Mouse (Mus musculus) ovary, postnatal 14 days (tissue): ENCODE measurements around the gene Cacng7.
"Not testable (repeated sequence)": the region's sequence is repeated elsewhere in the genome, so short reads cannot be mapped to it uniquely, and the experiment has no call there.

Experiments
- DNase-seq: peaks from one replicate; pipeline ENCODE4 v3.0.0; 2022; ENCODE audit warnings: low spot score

The Cacng7 gene

DNA sequence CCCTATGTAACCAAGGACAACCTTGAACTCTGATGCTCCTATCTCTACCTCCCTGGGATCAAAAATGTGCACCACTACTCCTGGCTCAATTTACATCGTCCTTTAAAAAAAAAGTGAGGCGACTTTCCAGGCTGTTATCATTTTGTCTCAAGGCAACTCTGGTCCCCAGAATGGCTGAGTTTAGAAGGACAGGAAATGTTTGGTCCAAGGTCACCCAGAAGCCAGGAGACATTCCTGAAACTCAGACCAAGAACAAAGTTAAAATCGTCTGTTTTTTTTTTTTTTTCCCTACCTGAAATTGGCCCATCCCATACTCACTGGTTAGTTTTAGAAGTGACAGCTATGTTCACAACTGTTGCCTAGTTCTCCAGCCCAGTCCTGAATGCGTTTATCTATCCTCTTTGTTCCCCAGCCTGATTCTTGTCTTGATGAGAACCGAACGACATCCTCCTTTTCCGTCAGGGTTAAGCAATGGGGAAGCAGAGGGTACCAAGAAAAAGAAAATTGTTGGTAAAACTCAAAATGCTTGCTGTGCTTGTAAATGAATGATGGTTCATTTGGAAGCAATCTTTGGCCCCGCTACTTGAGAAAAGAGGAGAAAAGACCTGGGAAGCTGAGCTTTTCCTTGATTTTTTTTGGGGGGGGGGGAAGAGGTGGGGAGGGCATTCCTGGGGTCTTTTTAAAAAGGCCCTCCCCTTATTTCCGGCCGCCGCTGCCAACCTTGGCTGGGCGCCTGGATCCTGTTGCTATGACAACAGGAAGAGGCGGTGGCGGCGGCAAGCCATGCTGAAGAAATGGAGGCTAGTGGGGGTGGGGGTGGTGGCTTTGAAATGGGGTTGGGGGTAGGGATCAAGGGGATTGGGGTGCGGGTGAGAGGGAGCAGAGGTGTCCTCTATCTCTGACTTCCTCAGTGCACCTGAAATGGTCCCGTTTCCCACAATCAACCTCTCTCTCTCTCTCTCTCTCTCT lies 57.0 kb downstream of the Cacng7 start:
- DNase-seq = peak; percentile 44

GRCm38 (mm10) chr7:3390413-3391080 lies 57.8 kb downstream of the Cacng7 start, which contains the start of gene Cacng8:
Gene Cacng8, plus strand, starts transcription at chr7:3390683.
- no peak for DNase-seq

GRCm38 (mm10) chr7:3391081-3391451 lies 58.3 kb downstream of the Cacng7 start:
- DNase-seq = no peak

DNA sequence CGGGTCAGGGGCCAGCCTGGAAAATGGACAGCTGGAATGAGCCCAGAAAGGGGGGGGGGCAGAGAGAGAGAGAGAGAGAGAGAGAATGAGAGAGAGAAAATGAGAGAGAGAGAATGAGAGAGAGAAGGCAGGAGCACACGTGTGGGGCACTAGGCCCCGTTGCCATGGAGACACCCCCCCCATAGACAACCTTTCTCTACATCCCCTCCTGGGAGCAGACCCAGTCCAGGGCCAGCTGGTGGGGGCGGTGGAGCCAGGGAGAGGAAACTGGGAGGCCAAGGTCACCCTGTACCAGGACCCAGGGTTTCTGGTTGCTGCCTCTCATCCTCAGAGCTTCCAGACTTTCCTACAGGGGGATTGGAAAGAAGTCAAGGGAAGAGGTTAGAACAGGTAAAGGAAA lies 59.1 kb downstream of the Cacng7 start:
- DNase-seq = no peak

DNA sequence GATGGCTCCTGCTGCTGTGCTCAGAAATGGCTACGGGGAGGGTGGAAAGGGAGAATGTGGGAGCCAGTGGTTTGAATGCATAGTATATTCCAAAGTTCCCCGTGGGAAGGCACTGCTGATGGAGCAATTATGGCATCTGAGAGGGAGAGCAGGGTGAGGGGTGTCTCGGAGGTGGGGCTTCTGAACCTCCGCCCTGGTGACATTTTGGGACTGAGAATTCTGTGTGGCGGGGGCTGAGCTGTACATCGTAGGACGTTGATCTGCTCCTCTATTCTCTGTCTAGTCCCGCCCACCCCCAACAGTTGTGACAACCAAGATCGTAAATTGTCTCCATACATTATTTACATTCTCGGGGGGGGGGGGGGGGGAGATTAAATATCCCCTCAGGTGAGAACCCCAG lies 64.6 kb downstream of the Cacng7 start:
- no peak for DNase-seq

DNA sequence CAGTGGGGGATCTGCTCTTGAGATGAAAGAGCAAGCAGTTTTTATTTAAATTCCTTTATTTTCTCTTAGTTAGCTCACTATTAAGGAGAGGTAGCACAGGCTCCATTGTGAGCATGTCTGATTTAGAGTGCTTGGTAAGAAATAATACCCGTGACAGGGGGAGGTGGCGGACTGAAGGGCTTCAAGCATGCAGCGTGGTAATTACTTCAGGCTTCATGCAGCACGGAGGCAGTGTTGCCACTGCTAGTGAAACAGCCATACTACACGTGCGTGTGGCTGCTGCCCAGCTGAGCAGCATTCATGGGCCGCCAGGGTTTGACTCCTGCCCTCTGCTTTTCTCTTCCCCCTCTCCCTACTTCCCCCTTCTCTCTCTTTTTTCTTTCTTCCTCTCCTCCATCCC lies 65.0 kb downstream of the Cacng7 start:
- DNase-seq = no peak

DNA sequence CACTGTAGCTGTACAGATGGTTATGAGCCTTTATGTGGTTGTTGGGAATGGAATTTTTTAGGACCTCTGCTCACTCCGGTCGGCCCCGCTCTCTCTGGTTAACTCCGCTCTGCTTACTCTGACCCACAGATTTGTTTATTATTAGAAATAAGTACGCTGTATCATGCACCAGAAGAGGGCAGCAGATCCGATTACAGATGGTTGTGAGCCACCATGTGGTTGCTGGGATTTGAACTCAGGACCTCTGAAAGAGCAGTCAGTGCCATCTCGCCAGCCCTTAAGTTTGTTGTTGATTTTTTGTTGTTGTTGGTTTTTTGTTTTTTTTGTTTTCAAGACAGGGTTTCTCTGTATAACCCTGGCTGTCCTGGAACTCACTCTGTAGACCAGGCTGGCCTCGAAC lies 65.6 kb downstream of the Cacng7 start:
- DNase-seq = not testable (repeated sequence)

GRCm38 (mm10) chr7:3399937-3400336 lies 67.2 kb downstream of the Cacng7 start:
- DNase-seq = no peak

GRCm38 (mm10) chr7:3409729-3410520 lies 77.2 kb downstream of the Cacng7 start:
- DNase-seq = no peak

DNA sequence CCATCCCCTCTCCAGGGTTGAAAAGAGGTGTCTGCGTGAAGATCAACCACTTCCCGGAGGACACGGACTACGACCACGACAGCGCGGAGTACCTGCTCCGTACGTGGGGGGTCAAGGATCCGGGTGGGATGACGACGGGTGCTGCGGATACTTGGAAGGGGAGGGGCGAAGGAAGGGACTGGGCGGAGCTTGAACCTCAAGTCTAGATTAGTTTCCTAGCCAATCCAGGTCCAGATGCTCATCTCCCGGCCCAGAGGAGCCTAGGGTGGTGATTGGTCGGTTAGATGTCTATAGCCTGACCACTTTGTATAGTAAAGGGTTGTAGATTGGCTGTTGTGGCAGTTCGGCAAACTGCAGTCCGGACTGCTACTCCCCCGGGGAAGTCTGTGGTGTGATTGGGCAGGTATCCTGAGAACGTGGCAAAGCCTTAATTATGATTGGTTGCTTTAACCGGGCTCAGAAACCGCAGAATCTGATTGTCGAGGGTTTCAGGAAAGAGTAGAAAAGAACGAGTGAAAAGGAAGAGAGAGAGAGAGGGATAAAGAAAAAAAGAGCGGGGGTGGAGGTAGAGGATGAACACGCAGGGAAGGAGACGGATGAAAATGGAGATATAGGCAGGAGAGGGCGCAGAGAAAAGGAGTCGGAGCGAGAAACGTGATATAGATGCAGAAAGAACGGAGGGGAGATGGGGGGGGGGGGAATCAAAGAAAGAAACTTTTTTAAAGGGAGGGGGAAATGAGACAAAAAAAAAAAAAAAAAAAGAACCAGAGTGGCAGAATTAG lies 78.6 kb downstream of the Cacng7 start:
- no peak for DNase-seq

GRCm38 (mm10) chr7:3412036-3412435 lies 79.3 kb downstream of the Cacng7 start:
- no peak for DNase-seq

DNA sequence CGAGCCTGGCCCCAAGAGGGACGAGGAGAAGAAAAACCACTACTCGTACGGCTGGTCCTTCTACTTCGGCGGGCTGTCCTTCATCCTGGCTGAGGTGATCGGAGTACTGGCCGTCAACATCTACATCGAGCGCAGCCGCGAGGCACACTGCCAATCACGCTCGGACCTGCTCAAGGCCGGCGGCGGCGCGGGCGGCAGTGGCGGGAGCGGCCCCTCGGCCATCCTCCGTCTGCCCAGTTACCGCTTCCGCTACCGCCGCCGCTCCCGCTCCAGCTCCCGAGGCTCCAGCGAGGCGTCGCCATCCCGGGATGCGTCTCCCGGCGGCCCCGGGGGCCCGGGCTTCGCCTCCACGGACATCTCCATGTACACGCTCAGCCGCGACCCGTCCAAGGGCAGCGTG lies 82.1 kb downstream of the Cacng7 start:
- DNase-seq = peak; percentile 22

GRCm38 (mm10) chr7:3415378-3415777 lies 82.6 kb downstream of the Cacng7 start:
- DNase-seq = peak; percentile 21
